Mouse (Mus musculus) ovary, postnatal 10 days (tissue): ENCODE data around the gene Kdm5a.

Source experiments
- DNase-seq: peaks from one replicate; pipeline ENCODE4 v3.0.0; 2022; ENCODE audit warnings: low spot score

Gene Kdm5a

DNA sequence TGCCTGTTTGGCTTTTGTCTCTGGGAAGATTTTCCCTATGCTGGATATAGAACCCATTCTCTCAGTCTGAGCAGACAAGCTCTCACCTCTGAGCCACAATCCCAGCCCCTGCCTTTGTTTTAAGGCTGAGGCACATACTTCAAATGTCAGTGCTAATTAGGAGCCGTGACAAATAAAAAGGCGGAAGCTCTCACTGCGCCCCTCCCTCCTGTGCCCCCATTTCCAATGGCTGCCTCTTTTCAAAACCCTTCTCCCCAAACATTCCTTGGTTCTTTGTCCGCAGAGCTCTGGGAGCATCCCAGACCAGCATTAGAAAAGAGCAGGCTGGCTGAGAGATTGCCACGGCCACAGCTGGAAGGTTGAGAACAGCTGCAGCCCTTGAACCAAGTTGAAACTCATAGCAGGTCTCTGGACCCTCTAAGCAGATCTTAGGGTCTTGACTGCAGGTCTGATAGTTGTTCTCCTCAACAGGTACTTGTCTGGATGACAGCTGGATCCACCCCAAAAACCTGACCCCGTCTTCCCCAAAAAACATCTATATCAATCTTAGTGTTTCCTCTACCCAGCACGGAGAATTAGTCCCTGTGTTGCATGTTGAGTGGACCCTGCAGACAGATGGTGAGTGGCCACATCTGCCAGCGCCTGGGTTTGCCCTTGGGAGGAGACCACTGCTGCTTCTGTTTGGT lies 108.7 kb downstream of the Kdm5a start:
- DNase-seq: no peak

DNA sequence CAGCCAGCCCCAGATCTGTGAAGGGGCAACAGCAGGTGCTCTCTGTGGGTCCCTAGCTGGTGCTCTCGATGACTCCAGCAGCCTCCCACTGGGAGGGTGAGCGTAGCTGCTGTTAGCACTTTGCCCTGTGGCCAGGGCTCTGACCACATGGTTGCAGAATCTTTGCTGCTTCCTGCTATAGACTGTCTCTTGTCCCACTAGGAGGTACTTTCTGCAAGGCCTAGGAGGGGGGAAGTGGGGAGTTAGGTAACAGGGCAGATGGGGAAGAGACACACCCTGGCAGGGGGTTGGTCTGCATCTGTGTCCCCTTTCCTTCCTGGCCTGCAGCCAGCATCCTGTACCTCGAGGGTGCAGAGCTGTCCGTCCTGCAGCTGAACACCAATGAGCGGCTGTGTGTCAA lies 109.5 kb downstream of the Kdm5a start:
- DNase-seq: no peak

DNA sequence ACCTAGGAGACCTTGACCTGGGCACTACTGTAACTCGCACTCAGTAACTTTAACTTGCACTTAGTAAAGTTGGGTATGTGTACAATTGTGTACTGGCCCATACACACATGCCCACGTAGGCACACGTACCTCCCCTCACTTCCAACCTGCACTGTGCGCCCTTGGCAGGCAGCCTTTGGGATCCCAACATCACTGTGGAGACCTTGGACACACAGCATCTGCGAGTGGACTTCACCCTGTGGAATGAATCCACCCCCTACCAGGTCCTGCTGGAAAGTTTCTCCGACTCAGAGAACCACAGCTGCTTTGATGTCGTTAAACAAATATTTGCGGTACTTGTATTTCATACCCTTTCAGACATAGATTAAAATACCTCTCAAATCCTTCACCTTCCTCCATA lies 111.4 kb downstream of the Kdm5a start:
- no peak for DNase-seq

GRCm38 (mm10) chr6:120479302-120479701 lies 115.4 kb downstream of the Kdm5a start:
- DNase-seq: no peak

DNA sequence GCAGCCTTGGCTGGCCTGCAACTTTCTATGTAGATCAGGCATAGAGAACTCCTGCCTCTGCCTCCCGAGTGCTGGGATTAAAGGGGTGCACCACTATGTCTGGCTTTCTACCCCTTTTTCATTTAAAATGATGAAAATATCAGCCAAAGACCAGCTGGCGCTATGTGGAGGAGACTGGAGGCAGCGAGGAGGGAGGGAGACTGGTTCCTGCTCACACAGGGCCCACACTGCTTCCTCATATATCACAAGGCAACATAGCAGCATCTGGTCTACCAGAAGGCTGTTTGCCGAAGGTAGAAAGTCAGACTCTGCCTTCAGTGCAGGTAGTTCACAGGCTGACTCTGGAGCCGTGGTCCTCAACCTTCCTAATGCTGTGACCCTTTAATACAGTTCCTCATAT lies 116.4 kb downstream of the Kdm5a start:
- DNase-seq: no peak

DNA sequence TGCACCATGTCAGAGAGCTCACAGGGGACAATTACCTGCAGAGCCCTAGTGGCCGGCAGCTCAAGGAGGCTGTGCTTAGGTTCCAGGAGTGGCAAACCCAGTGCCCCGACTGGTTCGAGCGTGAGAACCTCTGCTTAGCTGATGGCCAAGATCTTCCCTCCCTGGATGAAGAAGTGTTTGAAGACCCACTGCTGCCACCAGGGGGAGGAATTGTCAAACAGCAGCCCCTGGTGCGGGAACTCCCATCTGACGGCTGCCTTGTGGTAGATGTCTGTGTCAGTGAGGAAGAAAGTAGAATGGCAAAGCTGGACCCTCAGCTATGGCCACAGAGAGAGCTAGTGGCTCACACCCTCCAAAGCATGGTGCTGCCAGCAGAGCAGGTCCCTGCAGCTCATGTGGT lies 117.6 kb downstream of the Kdm5a start:
- no peak for DNase-seq

GRCm38 (mm10) chr6:120482021-120482420 lies 118.1 kb downstream of the Kdm5a start:
- DNase-seq: no peak

- no peak for DNase-seq
Measured at GRCm38 (mm10) chr6:120482756-120483155, 118.8 kb downstream of the Kdm5a start.

DNA sequence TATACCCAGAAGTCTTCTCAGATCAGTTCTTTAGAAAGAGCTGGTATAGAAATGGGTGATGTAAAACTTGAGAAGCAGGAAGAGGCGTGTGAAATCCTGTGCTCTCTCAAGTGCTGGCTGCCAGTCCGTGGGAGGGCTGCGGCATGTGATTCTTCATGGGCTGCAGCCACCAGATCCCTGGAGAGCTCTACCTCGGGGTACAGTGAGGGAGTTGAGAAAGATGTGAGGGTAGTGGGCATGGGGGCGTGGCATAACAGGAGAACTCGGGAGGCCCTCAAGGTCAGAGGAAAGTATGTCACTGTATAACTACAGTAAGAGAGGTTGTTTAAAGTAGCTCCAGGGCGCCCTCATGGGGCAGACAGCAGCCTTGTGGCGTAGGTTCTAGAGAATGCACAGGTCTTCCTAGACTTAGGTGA lies 119.3 kb downstream of the Kdm5a start:
- no peak for DNase-seq

DNA sequence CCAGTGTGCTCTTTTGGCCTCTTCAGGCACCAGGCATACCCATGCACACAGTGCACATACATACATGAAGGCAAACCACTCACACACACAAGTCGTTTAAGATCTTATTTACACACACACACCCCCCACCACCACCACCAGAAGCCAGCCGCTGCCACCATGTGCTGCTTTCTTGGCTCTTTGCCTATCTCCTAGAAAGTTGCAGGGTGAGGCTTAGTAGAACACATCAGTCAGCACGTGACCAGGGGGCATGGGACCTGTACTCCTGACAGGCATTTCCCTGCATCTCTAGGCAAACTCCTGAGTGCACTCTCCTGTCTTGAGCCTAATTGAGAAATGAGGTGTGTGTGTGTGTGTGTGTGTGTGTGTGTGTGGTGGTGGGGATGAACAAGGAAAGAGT lies 121.1 kb downstream of the Kdm5a start:
- DNase-seq: no peak

DNA sequence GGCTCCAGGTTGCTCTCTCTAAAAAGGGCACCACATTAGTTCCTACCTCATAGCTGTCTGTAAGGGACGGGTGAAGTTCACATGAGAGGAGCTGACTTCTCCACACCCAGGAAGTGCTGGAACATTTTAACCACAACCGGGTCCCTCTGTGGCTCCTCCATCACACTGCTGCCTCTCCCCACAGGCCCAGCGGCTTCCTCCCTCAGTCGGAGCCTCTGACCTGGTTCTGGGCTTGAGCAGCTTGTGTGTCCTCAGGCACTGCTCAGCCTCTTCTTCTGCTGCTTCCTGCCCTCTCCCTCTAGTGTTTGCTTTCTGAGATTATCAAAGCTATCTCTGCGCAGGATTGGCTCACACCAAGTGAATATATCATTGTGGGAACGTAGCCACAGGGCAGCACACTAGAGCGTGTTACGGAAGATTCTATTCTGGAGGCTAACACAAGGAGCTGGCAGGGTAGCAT lies 122.2 kb downstream of the Kdm5a start:
- no peak for DNase-seq

GRCm38 (mm10) chr6:120488647-120489046 lies 124.7 kb downstream of the Kdm5a start:
- no peak for DNase-seq

DNA sequence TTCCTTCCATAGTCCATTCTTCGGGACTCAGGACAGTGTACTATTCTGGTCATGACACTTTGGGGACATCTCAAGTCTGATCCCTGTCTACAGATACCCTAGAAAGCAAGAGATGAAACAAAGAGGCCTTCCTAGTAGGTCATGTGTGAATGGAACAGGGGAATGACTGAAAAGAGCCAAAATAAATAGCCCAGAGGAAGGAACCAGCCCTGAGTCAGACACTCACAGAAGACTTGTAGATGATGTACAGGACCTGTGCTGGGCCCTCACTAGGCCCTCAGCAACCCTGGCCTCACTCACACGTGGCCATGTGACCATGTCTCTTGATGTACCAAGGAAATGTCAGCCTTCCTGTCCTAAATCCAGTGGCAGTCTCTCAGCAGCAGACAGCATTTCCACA lies 125.5 kb downstream of the Kdm5a start:
- DNase-seq: no peak

GRCm38 (mm10) chr6:120491064-120491463 lies 127.1 kb downstream of the Kdm5a start:
- DNase-seq: no peak

DNA sequence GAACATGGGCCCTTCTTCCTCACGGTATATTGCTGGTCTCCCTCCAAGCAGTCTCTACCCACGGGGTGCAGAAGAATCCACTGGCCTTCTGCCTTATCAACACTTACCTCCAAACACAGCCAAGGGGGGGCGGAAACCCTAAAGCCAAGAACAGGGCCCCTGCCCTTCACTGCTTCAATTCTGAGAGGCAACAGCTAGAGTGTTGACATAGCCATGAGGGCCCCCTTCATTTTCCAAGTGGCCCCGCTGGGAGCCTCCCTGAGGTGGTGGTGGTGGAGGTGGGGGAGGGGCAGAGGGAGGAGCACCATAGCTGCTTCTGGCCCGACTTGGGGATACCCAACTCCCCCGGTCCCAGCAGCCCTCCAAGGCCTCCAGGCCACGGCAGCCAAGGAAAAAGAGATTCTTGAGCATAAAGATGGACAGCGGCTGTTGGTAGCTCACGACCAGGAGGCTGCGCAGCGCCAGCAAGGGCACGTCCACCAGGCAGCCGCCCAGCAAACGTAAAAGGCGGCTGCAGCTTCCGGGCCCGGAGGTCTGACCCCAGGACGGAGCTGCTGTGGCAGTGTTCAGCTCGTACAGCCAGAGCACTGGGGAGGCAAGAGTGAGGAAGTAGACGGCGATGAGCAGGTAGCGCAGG lies 128.1 kb downstream of the Kdm5a start:
- DNase-seq: no peak

DNA sequence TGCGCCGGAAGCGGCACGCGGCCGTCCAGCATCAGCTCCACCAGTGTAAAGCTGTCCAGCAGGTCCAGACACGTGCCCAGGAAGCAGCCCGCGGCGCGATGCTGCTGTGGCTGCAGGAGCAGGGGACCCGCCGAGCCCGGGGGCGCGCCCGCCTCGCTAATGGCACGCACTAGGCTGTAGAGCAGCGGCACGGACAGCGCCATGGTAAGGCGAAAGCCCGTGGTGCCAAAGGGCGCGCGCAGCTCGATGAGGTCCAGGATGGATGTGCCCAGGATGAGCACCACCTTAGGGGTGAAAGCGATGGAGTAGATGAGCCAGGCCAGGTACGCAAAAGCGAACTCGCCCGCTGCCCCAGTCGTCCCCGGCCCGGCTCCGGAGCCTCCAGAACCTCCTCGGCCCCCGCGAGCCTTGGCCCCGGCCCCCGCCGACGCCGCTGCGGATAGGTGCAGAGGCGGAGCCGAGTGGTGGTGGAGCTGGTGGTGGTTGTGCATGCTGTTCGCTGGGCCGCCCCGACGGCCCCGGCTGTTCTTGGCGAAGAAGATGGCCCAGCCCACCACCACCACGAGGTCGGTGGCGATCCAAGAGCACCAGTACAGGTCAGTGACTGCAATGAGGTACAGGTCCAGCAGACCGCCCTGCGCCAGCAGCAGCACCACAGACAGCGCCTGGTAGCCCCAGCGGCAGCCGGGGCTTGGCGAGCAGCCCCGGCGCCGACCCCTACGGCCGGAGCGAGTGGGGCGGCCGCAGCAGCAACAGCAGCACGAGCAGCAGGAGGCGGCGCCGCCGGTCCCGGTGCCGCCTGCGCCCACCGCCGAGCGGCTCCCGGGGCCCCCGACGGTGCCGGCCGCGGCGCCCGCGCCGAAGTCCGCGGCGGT lies 128.8 kb downstream of the Kdm5a start:
- DNase-seq: no peak

DNA sequence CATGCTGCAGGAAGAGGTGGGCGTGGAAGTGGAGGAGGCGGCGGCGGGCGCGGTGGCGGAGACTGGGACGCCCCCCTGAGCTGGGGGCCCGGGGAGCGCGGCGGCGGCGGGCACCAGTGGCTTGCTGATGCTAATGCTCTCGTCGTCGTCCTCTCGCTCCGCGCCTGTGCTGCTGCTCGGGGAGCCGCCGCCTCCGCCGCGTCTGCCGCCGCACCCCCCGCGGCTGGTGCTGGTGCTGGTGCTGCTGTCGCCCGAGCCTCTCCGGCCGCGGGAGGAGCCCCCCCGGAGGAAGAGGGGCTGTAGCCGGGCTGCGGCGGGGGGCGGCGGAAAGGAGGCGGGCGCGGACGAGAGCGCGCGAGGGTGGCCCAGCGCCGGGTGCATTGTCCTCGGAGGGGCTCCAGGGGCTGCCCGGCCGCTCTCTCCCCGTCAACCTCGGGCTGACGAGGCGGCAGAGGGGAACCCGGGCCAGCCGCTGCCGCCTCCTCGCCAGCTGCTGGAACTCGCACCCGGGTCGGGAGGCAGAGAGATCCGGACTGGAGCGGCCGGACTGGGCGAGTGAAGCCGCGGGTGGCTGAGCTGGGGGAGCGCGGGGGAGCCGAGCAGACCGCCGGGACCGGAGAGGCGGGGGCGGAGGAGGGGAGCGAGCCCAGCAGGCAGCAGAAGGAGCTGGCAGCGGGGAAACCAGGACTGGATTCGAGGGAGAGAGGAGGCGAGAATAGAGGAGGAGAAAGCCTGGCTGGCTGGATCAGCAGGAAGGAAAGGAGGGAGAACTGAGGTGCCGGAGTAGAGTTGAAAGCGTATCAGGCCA lies 129.7 kb downstream of the Kdm5a start, which contains the start of gene Tmem121b:
Tmem121b (minus strand) TSS at position 434 of the 808 bp plus-strand sequence.
- peak; percentile 35 for DNase-seq
